Mouse (Mus musculus) naive thymus-derived CD4-positive, alpha-beta T cell, adult 2 months (primary cell): ENCODE results near the gene Ptar1.
"Not testable (repeated sequence)": the region's sequence is repeated elsewhere in the genome, so short reads cannot be mapped to it uniquely, and the experiment has no call there.

Experiments used
- DNase-seq: peaks from one replicate; pipeline ENCODE4 v3.0.0-alpha.2; 2011; ENCODE audit warnings: low read depth

Gene Ptar1

GRCm38 (mm10) chr19:23687296-23688021 lies at the start of gene Ptar1:
Gene Ptar1 (plus strand): TSS chr19:23687429.
- DNase-seq = peak; percentile 92

GRCm38 (mm10) chr19:23643819-23644218 lies 43.4 kb upstream of the Ptar1 start:
- DNase-seq = no peak

DNA sequence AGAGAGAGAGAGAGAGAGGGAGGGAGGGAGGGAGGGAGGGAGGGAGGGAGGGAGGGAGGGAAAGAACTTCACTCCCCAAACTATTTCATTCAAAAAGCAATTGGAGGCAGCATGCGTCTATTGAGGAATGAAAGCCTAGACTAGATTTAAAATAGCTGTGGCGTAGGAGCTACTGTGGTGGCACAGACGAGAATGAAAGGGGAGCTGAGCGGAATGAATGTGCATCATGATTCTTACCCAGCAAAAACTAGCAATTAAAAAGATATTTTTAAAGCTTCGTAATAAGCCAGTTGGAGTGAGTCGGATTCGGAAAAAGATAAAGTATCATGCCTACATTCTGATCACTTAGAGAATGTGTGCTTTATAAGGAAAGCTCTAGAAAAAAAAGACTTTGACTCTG lies 41.9 kb upstream of the Ptar1 start:
- DNase-seq = no peak

DNA sequence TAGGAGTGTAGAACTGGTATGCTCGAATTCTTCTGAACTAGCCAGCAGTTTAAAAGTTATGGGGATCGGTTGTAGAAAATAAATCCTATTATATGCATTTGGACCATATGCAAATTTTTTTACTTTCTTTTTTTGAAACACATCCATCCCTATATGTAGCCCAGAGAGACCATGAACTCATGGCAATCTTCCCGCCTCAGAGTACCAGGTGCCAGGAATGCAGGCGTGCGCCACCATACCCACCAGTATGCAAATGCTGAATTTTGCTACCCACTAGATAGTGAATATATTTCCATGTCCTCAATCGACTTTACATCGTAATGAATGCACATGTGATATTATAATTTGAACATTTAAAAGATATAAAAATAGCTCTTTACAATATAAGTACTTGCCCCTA lies 39.9 kb upstream of the Ptar1 start:
- DNase-seq = no peak

GRCm38 (mm10) chr19:23652644-23653043 lies 34.6 kb upstream of the Ptar1 start, which contains the start of gene 1700028P14Rik:
Gene 1700028P14Rik (minus strand): TSS chr19:23652812.
- DNase-seq = no peak

DNA sequence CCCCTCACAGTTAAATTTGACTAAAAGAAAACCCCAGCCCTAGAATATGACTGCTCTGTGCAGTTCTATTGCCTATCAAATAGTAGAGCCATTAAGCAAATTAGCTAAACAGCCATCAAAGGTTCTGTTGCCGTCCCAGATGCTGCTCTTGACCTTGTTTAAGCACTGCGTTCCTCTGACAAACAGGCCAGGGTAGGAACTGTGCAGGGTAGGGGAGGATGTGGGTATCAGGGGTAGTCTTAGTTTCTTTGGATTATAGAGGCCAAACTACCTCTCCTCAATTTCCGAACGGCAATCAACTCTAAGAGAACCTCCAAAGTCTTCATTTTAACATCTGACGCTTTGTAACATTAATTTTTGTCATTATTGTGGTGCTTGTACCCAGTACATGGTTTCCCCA lies 34.1 kb upstream of the Ptar1 start:
- no peak for DNase-seq

DNA sequence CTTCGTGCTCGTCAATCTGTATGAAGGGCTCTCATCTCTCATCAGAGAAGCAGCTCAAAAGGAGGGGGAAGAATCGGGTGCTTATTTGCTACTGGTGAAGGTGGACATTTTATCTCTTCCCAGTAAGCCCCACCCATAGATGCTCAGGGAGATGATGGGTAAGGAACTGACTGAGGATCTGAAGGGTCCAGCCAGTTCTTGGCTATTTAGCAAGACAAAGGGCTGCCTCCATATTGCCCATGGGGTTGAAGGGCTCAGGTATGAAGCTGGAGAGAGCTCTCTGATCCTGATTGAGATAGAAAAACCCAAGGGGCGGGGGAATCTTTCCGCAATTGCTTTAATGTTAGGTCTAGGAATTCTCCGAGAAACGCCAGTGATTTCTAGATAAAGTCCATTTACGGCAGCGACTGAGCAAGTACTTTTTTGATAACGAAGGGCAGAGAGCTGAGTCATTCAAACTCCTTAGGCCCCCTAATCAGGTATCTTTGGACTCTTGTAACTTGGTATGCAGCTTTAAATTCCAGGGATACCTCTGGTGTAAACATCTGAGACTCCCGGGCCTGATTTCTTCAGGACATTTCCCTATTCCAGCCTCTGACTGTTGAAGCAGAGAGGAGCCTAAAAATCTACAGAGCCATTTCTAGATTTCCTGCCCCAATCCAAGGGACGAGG lies 29.8 kb upstream of the Ptar1 start:
- DNase-seq = no peak

GRCm38 (mm10) chr19:23658350-23658749 lies 28.9 kb upstream of the Ptar1 start:
- no peak for DNase-seq

DNA sequence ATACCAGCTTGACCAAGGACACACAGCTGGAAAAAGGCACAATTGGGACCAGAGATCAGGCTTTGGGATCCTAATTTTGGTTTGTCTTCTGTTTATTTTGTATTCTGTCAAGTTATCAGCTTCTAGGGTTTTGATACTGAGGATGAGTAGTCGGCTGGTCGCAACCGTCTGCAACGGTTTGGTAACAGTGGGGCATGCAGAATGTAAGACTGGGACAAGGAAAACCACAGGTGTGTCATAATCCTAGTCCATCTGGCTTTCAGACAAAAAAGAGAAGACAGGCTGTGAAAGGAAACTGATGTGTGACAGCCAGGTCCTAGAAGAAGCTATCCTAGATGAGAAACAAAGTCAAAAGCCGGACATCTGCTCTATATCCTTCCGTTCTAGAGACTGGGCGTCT lies 23.1 kb upstream of the Ptar1 start:
- DNase-seq = no peak

DNA sequence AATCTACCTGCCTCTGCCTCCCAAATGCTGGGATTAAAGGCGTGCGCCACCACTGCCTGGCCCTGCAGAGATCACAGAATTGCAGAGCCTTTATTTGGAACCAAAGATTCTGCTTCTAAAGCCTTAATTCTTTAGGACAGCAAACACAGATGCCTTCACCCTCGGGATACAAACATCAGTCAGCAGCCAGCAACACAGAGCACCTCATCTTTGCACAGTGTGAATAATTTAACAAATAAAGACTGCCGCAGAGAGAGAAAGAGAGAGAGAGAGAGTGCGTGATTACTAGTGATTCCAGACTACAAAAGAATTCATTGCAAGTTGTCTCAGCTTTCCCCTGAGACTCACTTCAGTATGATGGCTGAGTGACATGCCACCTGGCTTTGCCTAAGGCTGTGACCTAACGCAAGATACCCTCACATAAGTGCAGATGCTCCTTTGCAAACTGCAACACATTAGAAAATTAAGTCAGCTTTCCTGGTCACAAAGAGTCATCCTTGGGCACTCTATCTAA lies 19.0 kb upstream of the Ptar1 start:
- DNase-seq = no peak

DNA sequence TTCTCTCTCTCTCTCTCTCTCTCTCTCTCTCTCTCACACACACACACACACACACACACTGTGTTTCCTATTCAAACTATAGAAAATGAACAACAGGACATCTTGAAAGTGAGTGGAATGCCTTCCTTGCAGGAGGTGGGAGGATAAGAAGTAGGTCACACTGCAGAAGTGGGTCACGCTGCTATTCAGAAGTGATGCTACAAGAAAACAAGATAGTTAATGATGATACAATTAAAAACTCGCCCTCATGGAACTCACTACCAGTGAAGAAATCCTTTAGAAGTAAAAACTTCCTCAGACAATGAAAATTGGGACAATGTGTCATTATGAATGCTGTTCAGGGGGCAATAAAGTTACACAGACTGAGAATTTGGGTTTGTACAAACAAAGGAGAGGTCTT lies 14.2 kb upstream of the Ptar1 start:
- no peak for DNase-seq

GRCm38 (mm10) chr19:23675656-23676055 lies 11.6 kb upstream of the Ptar1 start:
- DNase-seq = not testable (repeated sequence)

GRCm38 (mm10) chr19:23686962-23687295 lies 300 bp upstream of the Ptar1 start:
- no peak for DNase-seq

DNA sequence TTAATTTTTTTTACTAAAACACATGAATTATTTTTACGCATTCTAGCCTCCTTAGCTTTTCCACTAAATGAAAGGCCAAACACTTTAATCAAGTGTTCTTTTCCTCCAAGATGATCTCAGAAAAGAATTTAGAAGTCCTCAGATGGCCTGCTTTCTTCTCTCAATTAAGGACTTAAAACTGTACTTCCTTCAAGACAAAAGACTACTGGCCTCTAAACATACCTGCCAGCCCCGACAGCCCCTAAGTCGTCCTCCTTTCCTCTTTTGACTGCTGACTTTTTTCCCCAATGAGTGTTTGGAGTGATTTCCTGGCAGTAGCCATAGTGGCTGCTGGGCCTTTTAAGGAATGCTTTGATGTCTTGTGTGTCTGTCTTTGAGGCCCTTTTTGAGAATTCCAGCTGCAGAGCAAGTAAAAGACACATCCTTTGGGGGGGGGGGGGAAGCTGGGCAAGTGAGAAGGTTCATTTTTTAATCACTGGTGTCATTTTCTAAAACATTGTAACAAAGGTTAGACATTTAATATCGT lies 1.3 kb downstream of the Ptar1 start:
- DNase-seq = peak; percentile 11

DNA sequence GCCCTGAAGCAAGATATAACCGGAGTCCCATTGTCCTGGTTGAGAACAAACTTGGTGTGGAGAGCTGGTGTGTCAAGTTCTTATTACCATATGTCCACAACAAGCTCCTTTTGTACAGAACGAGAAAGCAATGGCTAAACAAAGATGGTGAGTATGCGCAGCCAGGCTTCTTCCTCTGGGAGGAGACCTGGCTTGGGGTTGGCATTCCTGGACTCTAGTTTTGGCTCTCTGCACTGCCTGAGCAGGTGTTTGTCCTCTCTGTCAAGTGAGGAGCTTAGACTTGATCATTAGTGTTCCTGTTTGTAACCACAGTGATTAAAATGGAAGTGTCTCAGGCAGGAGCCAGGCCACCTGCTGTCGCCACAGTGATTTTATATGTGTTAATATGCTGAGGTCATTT lies 7.1 kb downstream of the Ptar1 start:
- DNase-seq = no peak

DNA sequence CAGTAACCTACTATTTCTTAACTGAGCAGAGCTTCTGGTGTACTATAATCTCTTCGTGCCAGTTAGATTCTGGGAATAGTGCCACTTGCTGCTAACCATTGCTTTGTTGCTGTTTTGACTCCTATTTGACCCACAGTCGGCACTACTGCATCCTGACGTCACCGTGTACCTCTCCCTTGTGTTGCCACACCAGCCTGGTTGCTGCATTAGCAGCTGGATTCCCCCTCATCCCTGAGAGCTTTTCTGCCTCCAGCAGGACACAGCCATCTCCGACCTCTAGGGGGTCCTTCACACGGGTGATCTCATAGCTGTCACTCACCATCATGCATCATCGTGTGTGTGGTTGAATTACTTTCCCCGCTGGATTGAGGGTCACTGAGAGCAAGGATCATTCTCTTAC lies 10.6 kb downstream of the Ptar1 start:
- no peak for DNase-seq

DNA sequence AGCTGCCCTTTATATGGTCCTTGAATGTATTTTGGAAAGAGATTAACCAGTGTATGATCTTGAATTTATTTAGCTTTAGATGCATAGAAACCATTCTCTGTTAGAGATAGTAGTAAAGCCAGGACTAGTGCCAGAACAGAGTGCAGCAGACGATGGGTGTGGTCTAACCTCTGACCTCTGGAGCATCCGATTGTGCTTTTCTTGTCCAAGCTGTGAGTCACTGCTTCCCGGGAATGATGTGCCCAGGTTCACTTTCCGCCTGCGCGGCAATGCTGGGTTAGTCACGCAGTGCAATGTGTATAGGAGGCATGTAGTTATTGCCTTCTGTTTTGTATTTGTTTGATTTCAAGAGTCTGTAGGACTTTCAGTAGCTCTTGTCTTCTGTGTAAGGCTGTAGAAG lies 11.1 kb downstream of the Ptar1 start:
- no peak for DNase-seq

GRCm38 (mm10) chr19:23699131-23699530 lies 11.9 kb downstream of the Ptar1 start:
- no peak for DNase-seq

DNA sequence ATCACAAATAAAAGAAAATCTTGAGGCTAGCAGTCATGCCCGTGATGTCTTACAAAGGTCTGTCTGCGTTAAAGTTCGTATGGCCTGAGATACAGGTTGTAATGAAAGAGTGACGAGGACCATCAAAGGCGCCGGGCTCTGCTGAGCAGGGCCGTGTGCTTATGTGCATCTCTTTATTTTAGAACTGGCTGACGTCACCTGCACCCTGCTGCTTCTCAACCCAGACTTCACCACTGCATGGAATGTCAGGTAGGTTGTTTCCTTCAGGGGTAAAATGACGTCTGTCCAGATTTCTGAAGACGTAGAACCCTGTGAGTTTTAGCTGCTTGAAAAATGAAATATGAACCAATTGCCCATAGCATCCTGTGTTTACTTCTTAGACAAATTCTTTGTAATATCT lies 15.7 kb downstream of the Ptar1 start:
- DNase-seq = no peak

DNA sequence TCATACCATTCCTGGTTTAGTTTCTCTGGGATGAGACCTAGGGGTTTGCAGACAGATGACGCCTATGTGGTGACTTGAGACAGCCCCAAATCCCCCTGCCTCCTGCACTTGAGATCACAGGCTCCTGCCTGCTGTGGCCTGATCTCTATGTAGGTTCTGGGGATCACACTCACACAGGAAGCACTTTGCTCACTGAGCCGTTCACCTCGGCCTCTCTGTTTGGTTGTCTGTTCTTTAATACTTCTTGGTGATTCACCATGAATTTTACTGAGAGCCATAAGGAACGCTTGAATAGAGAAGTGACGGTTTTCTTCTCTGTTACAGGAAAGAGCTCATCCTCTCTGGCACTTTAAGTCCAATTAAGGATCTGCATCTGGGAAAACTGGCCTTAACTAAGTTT lies 18.2 kb downstream of the Ptar1 start:
- no peak for DNase-seq

- no peak for DNase-seq
Measured at GRCm38 (mm10) chr19:23746506-23746905, 59.3 kb downstream of the Ptar1 start.

DNA sequence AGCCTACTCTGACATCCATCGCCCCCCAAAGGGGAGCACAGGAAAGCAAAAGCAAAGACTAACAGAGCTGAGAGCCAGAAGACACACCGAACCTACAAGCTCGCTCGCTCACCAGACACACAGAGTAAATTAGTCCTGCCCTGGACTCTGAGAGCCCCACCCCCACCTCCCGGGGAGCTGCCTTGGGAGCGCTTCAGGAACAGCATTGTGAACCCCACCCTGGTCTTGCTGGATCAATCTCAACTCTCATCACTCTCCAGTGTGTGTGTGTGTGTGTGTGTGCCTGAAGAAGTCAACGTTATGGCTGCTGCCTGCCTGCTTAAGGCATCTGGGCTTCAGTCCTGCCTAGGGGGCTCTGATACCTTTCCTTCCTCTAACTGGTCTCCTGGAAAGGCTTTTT lies 69.8 kb downstream of the Ptar1 start:
- DNase-seq = no peak

GRCm38 (mm10) chr19:23757961-23758553 lies 70.8 kb downstream of the Ptar1 start:
- peak; percentile 80 for DNase-seq
